ENCODE assay signal across 8 mouse cellular contexts in the genomic region with DNA sequence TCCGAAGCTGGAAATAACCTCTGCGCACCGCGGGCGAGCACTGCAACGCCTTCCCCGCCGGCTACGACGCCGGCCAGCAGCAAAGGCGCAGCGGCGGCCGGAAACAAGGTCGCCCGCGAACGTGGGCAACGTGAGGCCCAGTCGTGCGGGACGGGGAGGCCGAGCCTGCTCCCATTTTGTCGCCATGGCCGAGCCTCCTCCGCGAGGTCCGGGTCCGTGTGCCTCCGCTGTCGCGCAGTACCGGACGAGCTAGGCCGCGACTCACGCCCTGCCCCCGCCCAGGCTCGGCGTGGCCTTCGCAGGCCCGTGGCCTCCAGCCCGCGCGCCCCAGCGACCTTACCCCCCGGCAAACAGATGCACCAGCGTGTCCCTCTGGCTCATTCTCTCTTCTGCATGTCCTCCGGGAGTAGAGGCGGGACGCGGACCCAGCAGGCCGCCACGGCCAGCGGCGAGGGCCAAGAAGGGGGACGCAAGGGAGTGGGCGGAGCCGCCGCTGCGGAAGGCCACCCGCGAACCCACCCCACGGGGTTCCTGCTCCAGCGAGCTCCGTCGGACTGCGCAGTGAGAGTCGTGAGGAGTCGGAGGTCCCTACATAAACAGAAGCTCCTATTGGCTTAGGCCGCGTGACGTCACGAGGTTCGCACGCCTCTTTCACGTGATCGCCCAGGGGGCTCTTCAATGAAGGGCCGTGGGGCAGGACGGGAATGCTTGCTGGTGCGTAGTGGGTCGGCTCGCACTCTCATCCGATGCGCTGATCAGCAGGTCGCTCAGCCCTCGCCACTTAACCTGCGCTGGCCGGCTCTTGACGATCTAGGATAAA. TPM values are rescaled to one million over a fixed set of nuclear protein-coding genes. Genes with fewer than 3 reads are reported as not detected.
DNase-seq lines count a peak whose midpoint lies in the region; ATAC-seq and TF ChIP-seq lines count a peak whose summit lies in the region.

A gene (minus strand): TSS at position 587 of the 820 bp plus-strand sequence.

- peaks cover 21% of the 10 kb centered on the region for H3K4me1 ChIP-seq in hindbrain, embryonic 13.5 days (replicated peaks)

- H3K27me3 ChIP-seq in Patski, result no peaks in the 10 kb centered on the region
- H3K27me3 ChIP-seq in hindbrain, embryonic 13.5 days, result peaks cover 3% of the 10 kb centered on the region; the same call in 1 of the 2 replicates

- ATAC-seq in Patski, result peak; percentile 98
- ATAC-seq in hindbrain, embryonic 13.5 days (ENCODE audit: low FRiP score), result peak; percentile 99

- no peaks in the 10 kb centered on the region for H3K36me3 ChIP-seq in hindbrain, embryonic 13.5 days

- H3K4me2 ChIP-seq in hindbrain, embryonic 13.5 days, result peak within 1 kb of the TSS; percentile 65

- CTCF ChIA-PET in Patski (lab: Charles Lee), result no interaction called here

- under 1% methylated on average over 89 of the region's 91 CpGs for WGBS in hindbrain, embryonic 13.5 days

- H3K27ac ChIP-seq in hindbrain, embryonic 13.5 days, result peak within 1 kb of the TSS; percentile 92

- H3K9me3 ChIP-seq in hindbrain, embryonic 13.5 days, result no peaks in the 10 kb centered on the region

- peak within 1 kb of the TSS; percentile 88 for H3K4me3 ChIP-seq in hindbrain, embryonic 13.5 days

- TF ChIP-seq CTCF in Patski (IDR thresholded peaks at IDR 0.05), result no peak

- POLR2A ChIA-PET in Patski (lab: Charles Lee), result no interaction called here

- in situ Hi-C loops in Patski (cut with MboI; ENCODE audit: low pct_unique_long_range_greater_than_20kb), result no loop called here

- DNase-seq in Patski (ENCODE audit: low read depth, low spot score), result peak; percentile 80
- DNase-seq in cerebellum, postnatal 14 days, result peak; percentile 97 to 98
- peak; percentile 96 to 98 for DNase-seq in frontal cortex, postnatal 14 days (ENCODE audit: low spot score in 2 of 2)
- peak; percentile 94 to 95 for DNase-seq in layer of hippocampus, postnatal 25 days (ENCODE audit: extremely low spot score in 1 of 2, low spot score in 1 of 2)
- peak; percentile 97 for DNase-seq in lung, postnatal 25 days (ENCODE audit: low spot score)
- DNase-seq in retina, embryonic 14.5 days (ENCODE audit: low spot score), result peak; percentile 98
- DNase-seq in thymus, postnatal 4 days, result peak; percentile 98

- H3K9ac ChIP-seq in hindbrain, embryonic 13.5 days, result peak within 1 kb of the TSS; percentile 88

RNA-seq across cellular contexts. Expression of the gene that starts here (rescaled TPM):
- 96.5 TPM for polyA plus RNA-seq in Patski (2021)
- polyA plus RNA-seq in hindbrain, embryonic 13.5 days (2015; fragmentation: Nextera tagmentation; extraction: Ambion mirVana), result 84.1 and 85.5 TPM in 2 replicates
- 10 to 100 TPM; 65.2 to 89.2 TPM for total RNA-seq in layer of hippocampus, postnatal 25 days (2021)

Comparison
In these comparisons a context has a peak if more than half of its experiments do, and no peak if none do; other contexts are left out.
1. Peak in every context shown above with its lines: DNase-seq, ATAC-seq, H3K4me3 ChIP-seq and H3K27ac ChIP-seq.